Mouse (Mus musculus): ENCODE results near the gene Dmkn. TPM values are rescaled to one million over a fixed set of nuclear protein-coding genes. Genes with fewer than 3 reads are reported as not detected.
"Not testable (repeated sequence)": the region's sequence is repeated elsewhere in the genome, so short reads cannot be mapped to it uniquely, and the experiment has no call there.

Dmkn gene
- total RNA-seq, 2 experiments from 2014 or later = 1.9 to 2.1 TPM

DNA sequence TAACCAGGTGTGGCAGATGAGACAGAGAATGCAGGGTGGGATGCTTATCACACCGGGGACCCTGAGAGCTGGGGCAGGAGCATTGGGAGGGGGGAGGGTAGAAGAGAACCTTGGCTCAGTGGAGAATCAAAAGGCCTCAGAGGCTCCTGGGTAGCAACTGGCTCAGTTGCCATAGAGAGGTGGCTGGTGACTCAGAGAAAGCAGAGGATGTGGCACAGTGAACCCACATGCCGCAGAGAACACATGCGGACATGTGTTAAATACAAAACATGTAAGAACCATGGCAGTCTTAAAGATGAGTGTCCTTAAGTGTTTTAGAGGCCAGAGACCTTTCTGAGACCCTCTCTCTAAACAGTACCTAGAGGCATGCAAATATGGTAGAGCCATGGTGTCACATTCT, 27.3 kb upstream of the Dmkn start:
- Histone ChIP-seq H3K4me3 (no peak overlapping the region), H3K27ac (no peak overlapping the region)
- intact Hi-C loops (cut with DNase I) = loop anchor here (10.0 kb wide), 1 partner anchor 339 kb away; the partner anchor contains the start of gene Fxyd3
- TF ChIP-seq CTCF (IDR thresholded peaks at IDR 0.05) = no peak
- no peak for DNase-seq (ENCODE audit: extremely low spot score in 1 of 2, low spot score in 2 of 2)

DNA sequence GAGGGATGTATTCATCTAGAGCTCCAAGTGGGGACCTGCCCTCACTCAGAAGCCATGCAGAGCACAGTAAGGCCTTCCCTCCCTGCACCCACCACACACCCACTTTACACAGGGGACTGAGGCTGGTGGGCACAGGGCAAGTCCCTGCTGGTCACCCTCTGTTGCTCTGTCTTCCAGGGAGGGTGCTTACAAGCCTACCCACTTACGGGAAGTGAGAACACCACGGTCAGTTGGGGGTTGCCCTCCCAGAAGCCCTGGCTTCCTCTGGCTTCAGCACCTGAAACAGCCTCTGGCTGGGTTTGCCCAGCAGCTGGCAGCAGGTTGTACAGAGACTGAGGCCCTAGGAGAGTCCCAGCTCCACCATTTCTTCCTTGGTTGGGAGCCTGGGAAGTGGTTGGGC, 21.0 kb upstream of the Dmkn start:
- intact Hi-C loops (cut with DNase I); H3K27ac ChIP-seq; DNase-seq (ENCODE audit: extremely low spot score in 1 of 2, low spot score in 2 of 2): not testable (repeated sequence)

DNA sequence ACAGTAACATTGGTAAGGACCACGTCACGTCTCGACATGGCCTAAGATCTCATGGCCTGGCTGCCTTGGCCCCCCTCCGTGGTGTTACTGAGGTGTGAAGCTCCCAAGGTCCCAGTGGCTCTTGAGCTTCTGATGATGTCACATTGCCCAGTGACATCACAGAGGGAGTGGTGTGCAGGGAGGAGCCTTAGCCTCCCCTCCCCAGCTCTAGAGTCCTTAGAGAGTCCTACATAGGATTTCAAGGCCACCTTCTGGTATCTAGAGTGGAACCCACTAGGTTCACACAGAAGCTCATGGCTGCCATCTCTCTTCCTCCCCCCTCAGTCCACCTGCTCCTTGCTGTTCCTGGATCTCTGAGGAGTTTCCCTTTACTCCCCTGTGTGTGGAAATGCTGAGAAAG, 19.9 kb upstream of the Dmkn start, which contains the start of gene Gapdhs:
Gene Gapdhs (minus strand): TSS at position 65 of the 400 bp plus-strand sequence.
- H3K4me3 ChIP-seq; H3K27ac ChIP-seq; DNase-seq (ENCODE audit: extremely low spot score in 1 of 2, low spot score in 2 of 2); intact Hi-C loops (cut with DNase I): not testable (repeated sequence)

More for the DNA sequence above, 21.0 kb upstream of the Dmkn start:
- not testable (repeated sequence) for H3K4me3 ChIP-seq

DNA sequence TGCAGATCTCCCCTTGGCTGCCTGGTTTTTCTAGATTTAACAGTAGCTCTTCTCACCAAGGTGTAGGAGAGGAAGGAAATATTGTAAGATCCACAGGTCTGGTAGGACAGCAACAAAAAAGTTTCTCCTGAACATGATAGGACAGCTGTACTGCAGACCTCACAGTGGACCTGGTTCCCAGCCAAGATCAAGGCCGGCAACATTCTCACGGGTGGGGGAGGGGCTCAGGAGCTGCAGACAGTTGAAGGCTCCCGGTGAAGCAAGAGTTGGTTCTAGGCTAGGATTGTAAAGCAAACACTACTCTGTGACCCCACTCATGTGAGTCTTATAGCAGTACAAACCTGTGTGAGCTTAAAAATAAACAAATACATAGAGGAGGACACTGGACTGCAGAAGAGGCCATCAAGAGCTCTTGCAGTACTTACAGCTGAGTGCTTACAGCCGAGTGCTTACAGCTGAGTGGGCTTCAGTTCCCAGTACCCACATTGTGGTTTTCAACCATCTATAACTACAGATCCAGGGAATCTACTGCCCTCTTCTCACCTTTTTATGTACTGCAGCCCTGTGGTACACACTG, 19.4 kb upstream of the Dmkn start:
- intact Hi-C loops (cut with DNase I) = no loop called here
- H3K27ac ChIP-seq = no peak overlapping the region
- H3K4me3 ChIP-seq = no peak overlapping the region
- TF ChIP-seq CTCF (IDR thresholded peaks at IDR 0.05) = no peak; the same call in 1 of the 2 replicates
- no peak for DNase-seq (ENCODE audit: extremely low spot score in 1 of 2, low spot score in 2 of 2)

- no peak; the same call in 1 of the 2 replicates for TF ChIP-seq CTCF (IDR thresholded peaks at IDR 0.05)
- intact Hi-C loops (cut with DNase I) = no loop called here
- no peak for DNase-seq (ENCODE audit: extremely low spot score in 1 of 2, low spot score in 2 of 2)
- H3K4me3 ChIP-seq = no peak overlapping the region
- H3K27ac ChIP-seq = no peak overlapping the region
Observed at GRCm38 (mm10) chr7:30747525-30748204, 15.9 kb upstream of the Dmkn start.

- Histone ChIP-seq H3K27ac (no peak overlapping the region), H3K4me3 (no peak overlapping the region)
- no peak for TF ChIP-seq CTCF (IDR thresholded peaks at IDR 0.05)
- intact Hi-C loops (cut with DNase I) = no loop called here
- DNase-seq (ENCODE audit: extremely low spot score in 1 of 2, low spot score in 2 of 2) = no peak
Observed at GRCm38 (mm10) chr7:30749824-30750606, 13.5 kb upstream of the Dmkn start.

DNA sequence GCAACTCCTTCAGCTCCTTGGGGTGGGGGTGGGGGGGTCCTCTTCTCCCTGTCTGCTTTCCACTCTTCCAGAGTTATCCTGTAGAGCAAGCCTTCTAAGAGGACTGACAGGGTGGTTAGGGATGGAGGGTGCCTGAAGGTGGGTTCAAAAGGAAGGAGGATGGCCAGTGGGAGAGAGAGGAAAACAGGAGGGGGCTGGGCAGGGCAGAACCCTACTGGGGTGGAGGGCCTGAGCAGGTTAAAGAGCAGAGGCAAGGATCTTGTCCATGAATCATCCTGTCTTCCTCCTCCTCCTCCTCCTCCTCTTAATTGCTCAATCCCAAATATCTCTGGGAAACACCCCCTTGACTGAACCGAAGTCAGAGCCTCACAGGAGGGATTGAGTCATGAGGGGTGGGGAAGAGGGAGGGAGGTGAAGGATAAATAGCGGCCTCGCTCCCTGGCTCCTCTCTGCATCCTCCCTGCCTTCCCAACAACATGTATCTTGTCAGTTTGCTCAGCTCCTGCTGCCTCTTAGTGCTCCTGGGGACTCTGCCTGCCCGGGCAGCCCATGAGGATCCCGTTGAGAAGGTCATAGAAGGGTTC, 12.4 kb upstream of the Dmkn start, which contains the start of gene Sbsn:
Gene Sbsn (plus strand): TSS at position 386 of the 584 bp plus-strand sequence.
- Histone ChIP-seq H3K27ac (no peak within 1 kb of the TSS), H3K4me3 (no peak within 1 kb of the TSS)
- no peak for TF ChIP-seq CTCF (IDR thresholded peaks at IDR 0.05)
- intact Hi-C loops (cut with DNase I) = no loop called here
- DNase-seq (ENCODE audit: extremely low spot score in 1 of 2, low spot score in 2 of 2) = no peak

- DNase-seq (ENCODE audit: extremely low spot score in 1 of 2, low spot score in 2 of 2) = no peak
- intact Hi-C loops (cut with DNase I) = loop anchor here (5.0 kb wide), 1 partner anchor 40 kb away; no protein-coding TSS in a partner anchor
- no peak overlapping the region for H3K4me3 ChIP-seq
- no peak overlapping the region for H3K27ac ChIP-seq
- TF ChIP-seq CTCF (IDR thresholded peaks at IDR 0.05) = no peak
Observed at GRCm38 (mm10) chr7:30757001-30757400, 6.6 kb upstream of the Dmkn start.

DNA sequence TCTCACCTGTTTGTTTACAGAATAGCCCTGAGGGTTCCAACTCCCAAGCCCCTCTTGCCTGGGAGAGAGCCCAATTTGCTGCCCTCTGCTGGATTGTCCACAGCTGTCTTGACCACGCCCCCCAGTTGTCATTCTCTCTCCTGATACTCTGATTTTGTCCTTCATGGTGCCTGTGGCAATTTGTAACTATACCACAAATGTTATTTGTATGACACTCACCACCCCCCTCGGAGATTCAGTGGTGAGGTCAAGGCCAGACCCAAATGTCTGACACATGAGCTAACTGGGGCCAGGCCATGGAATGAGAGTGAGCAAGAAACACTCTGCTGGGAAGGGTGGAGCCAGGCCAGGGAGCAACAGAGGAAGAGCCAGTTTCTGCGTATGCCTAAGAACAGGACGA, 4.7 kb upstream of the Dmkn start:
- Histone ChIP-seq H3K27ac (no peak overlapping the region), H3K4me3 (no peak overlapping the region)
- TF ChIP-seq CTCF (IDR thresholded peaks at IDR 0.05) = peak; percentile 39
- intact Hi-C loops (cut with DNase I) = loop anchor here (5.0 kb wide), 1 partner anchor 42 kb away; no protein-coding TSS in a partner anchor
- no peak for DNase-seq (ENCODE audit: extremely low spot score in 1 of 2, low spot score in 2 of 2)

- DNase-seq (ENCODE audit: extremely low spot score in 1 of 2, low spot score in 2 of 2) = no peak
- no peak for TF ChIP-seq CTCF (IDR thresholded peaks at IDR 0.05)
- intact Hi-C loops (cut with DNase I) = no loop called here
- H3K4me3 ChIP-seq = no peak overlapping the region
- H3K27ac ChIP-seq = no peak overlapping the region
Observed at GRCm38 (mm10) chr7:30761769-30762352, 1.7 kb upstream of the Dmkn start.

- Histone ChIP-seq H3K27ac (no peak overlapping the region), H3K4me3 (no peak overlapping the region)
- intact Hi-C loops (cut with DNase I) = loop anchor here (5.0 kb wide), 1 partner anchor 83 kb away; no protein-coding TSS in a partner anchor
- no peak for DNase-seq (ENCODE audit: extremely low spot score in 1 of 2, low spot score in 2 of 2)
- TF ChIP-seq CTCF (IDR thresholded peaks at IDR 0.05) = no peak
Observed at GRCm38 (mm10) chr7:30765173-30765572, 1.6 kb downstream of the Dmkn start.

Data from left cerebral cortex, adult 2 months (tissue).